Mouse (Mus musculus) erythroblast, adult 5-6 weeks (primary cell): ENCODE results near the gene Clec16a. TPM values are rescaled to one million over a fixed set of nuclear protein-coding genes. Genes with fewer than 3 reads are reported as not detected.

ENCODE experiments used
- ATAC-seq: replicated peaks from 2 replicates; pipeline ENCODE4 v1.8.0; 2016; ENCODE audit warnings: moderate number of reproducible peaks, mild to moderate bottlenecking, moderate TSS enrichment, inconsistent platforms; ENCODE audit not compliant: poor library complexity, low FRiP score, severe bottlenecking
- total RNA-seq, 2 experiments: library from RNA; stranded (forward) in 1 of 2; stranded (reverse) in 1 of 2; fragments of 150-400 nt in 1 of 2; fragments of 200-764, 138-1000 nt in 1 of 2; gene quantifications; 2 replicates each; pipeline versions ENCODE4 v1.2.3 to v1.2.4; 2015 to 2017; ENCODE audit warnings: low replicate concordance in 2 of 2

Clec16a gene
- total RNA-seq, 2 experiments from 2014 or later: 4.0 to 5.4 TPM

- no peak for ATAC-seq
Measured at GRCm38 (mm10) chr16:10530179-10530578, 15.0 kb upstream of the Clec16a start.

DNA sequence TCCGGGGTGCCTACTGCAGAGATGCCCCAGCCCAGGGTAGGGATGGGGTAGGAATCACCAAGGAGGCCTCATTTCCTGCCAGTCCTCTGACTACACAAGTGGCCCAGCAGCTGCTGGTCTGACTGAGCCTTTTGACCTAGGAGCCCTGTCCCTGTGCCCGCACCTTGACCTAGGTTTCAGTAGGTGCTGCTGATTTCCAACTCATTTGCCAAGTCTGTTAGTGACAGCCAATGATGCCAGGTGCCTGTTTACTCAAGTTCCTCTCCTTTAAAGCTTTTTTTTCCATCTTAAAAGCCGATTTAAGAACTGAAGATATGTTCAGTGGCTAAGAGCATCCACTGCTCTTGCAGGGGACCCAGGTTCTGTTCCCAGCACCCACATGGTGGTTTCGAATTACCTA, 11.4 kb upstream of the Clec16a start:
- no peak for ATAC-seq

- ATAC-seq: no peak
Measured at GRCm38 (mm10) chr16:10534567-10534966, 10.6 kb upstream of the Clec16a start.

DNA sequence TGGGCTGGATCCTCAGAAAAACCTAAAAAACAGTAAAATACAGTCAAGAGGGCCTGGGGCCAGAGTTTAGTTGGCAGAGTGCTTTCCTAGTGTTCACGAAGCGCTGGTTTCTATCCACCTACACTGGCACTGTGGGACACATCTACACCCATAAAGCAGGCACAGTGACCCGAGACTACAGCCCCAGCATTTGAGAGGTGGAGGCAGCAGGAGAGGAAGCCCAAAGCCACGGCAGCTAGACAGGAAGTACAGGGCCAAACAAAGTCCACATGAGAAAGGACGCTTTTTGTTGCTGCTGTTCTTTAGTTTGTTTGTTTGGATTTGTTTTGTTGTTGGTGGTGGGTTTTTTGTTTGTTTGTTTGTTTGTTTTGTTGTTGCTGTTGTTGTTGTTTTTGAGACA, 8.8 kb upstream of the Clec16a start:
- ATAC-seq: no peak

GRCm38 (mm10) chr16:10536961-10537360, 8.2 kb upstream of the Clec16a start:
- no peak for ATAC-seq

GRCm38 (mm10) chr16:10540763-10541597, 4.2 kb upstream of the Clec16a start:
- no peak for ATAC-seq

GRCm38 (mm10) chr16:10541598-10541930, 3.6 kb upstream of the Clec16a start:
- no peak for ATAC-seq

DNA sequence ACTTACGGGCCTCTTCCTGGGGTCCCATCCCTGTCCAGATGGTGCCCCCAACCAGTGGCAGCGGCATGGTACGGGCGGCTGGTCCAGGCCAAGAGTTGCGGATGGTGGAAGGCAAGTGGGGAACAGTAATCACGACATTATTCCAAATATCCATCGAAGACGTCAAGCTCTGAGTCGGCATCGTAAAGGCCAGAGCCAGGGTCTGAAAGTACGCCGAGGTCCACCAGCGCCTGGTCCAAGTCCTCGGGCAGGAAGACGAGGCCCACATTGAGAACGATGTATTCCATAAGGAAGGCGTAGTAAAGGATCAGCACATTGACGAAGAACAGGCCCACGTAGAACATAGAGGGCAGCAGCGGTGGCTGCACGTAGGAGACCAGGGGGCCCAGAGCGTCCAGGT, 2.9 kb upstream of the Clec16a start:
- ATAC-seq: no peak

GRCm38 (mm10) chr16:10542698-10543365, 2.3 kb upstream of the Clec16a start, which contains the start of gene Dexi:
Gene Dexi (minus strand): TSS chr16:10543054.
- peak; percentile 94 for ATAC-seq

- ATAC-seq: no peak
Measured at GRCm38 (mm10) chr16:10546865-10547264, 1.7 kb downstream of the Clec16a start.

- ATAC-seq: no peak
Measured at GRCm38 (mm10) chr16:10548938-10549337, 3.8 kb downstream of the Clec16a start.

- ATAC-seq: no peak
Measured at GRCm38 (mm10) chr16:10549600-10549999, 4.5 kb downstream of the Clec16a start.

DNA sequence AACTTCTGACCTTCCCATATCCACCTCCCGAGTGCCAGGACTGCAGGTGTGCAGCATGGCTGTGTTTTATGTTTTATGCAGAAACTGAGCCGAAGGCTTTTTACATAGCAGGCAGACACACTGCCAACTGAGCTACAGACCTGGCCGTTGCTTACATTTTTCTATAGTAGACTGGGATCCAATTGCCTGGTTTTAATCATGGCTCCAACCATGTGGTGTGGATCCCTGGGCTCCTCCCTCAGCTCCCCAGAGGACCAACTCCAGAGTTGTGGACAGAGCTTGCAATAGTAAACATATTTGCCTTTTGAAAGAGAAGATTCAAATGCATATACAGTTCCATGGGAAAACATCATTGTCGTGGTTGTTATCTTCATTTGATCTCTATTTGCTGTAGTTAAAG, 6.5 kb downstream of the Clec16a start:
- ATAC-seq: no peak

GRCm38 (mm10) chr16:10553858-10554257, 8.7 kb downstream of the Clec16a start:
- ATAC-seq: no peak

- ATAC-seq: no peak
Measured at GRCm38 (mm10) chr16:10559991-10560390, 14.9 kb downstream of the Clec16a start.

DNA sequence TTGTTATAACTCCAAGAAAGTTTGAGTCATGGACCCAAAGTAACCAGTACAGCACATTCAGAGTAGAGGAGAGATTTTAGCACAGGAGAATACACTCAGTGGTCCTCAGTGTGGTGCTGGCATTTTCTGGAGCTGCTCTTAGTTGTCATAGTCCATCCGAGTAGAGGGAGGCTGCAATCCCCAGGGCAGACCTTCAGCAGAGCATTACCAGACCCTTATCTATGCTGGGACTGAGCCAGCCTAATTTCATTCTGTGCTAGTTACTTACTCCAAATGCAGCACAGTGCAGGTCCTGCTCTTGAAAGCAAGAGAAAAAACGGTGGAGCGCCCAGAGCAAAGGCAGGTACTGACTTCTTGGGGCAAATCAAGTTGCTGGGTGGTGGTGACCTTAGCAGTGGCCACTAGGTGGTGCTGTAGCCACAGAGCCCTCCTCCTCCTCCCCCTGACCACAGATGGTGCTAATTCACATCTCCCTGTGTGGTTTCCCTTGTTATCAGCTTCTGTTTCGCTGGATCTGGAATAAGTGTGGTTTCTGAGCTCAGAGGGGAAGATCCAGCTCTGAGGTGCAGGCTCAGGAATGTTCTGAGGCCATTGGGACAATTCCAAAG, 20.2 kb downstream of the Clec16a start:
- peak; percentile 88 for ATAC-seq

DNA sequence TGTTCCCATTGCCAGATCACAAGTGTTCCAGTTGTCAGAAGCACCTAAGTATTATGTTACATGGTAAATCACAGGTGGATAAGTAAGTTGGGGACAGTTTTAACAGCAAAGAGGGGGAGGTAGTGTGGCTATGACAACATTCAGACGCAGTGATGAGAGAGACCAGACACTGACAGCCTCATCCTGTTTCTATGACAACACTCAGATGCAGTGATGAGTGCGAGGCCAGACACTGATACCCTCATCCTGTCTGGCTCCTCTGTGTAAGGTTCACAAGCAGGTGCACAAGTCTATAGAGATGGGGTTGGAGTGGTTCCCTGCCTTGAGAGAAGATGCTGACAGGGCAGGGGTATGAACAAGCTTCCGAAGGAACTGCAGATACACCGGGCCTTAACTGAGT, 22.0 kb downstream of the Clec16a start:
- no peak for ATAC-seq

GRCm38 (mm10) chr16:10569809-10570395, 24.8 kb downstream of the Clec16a start:
- no peak for ATAC-seq

GRCm38 (mm10) chr16:10570708-10571107, 25.6 kb downstream of the Clec16a start:
- ATAC-seq: no peak

GRCm38 (mm10) chr16:10571820-10572219, 26.7 kb downstream of the Clec16a start:
- no peak for ATAC-seq

- no peak for ATAC-seq
Measured at GRCm38 (mm10) chr16:10574936-10575335, 29.8 kb downstream of the Clec16a start.
